Comparison of ENCODE assay signal across 28 mouse cellular contexts in the genomic region with DNA sequence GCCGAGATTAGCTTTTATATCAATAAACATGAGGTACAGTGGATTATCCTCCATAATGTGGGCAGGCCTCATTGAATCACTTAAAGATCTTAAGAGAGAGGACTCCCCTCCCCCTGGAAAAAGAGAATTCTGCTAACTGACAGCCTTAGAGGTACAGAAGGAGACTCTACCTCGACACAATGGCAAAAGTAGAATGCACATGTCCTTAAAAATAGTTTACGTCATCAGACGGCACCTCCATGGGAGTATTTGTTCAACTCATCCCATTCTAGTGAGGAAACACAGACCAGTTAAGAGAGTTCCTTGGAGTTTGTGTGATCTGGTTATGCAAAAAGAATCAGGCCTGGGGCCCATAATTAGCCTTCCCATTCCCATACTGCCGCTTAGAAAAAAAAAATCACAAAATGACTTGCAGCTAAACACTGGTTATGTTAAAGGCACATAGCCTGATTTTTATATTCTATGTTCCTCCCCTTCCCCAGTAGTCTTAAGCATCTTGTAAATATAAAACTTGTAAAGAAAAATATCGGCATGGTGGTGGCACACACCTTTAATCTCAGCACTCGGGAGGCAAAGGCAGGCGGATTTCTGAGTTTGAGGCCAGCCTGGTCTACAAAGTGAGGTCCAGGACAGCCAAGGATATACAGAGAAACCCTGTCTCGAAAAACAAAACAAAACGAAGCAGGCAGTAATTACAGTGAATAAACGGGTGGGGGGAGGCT. TPM values are rescaled to one million over a fixed set of nuclear protein-coding genes. Genes with fewer than 3 reads are reported as not detected.
A peak's percentile ranks its signal among the peaks of the same experiment; 100 is the strongest.
DNase-seq lines count a peak whose midpoint lies in the region; ATAC-seq and TF ChIP-seq lines count a peak whose summit lies in the region.
"Had no signal": no experiment of that assay in that cellular context is flagged by ENCODE, and none has a peak within 500 bp of the region (broad histone marks: within the 10 kb centered on the region; RNA-seq: fewer than 3 reads in every experiment).

No protein-coding gene starts in this region.

- WGBS in liver, embryonic 12.5 days (ENCODE audit: insufficient replicate concordance): 72% methylated on average over 11 of the region's 11 CpGs
- WGBS in liver, embryonic 11.5 days: 74% methylated on average over 11 of the region's 11 CpGs
- WGBS in liver, embryonic 15.5 days (ENCODE audit: insufficient replicate concordance): 71% methylated on average over 11 of the region's 11 CpGs
- WGBS in liver, postnatal 0 days (ENCODE audit: insufficient replicate concordance): 80% methylated on average over 11 of the region's 11 CpGs
- 68% methylated on average over 11 of the region's 11 CpGs for WGBS in kidney, embryonic 15.5 days

- no peak overlapping the region for H3K4me3 ChIP-seq in liver, embryonic 12.5 days
- no peak overlapping the region for H3K4me3 ChIP-seq in liver, embryonic 11.5 days (ENCODE audit: low read depth, low read length)
- no peak overlapping the region for H3K4me3 ChIP-seq in liver, embryonic 15.5 days (replicated peaks)
- no peak overlapping the region for H3K4me3 ChIP-seq in liver, postnatal 0 days (ENCODE audit: low read depth, low read length)
- H3K4me3 ChIP-seq in CH12.LX (replicated peaks in 1 of 3; ENCODE audit: low read depth in 2 of 3, low read length in 2 of 3, poor library complexity in 1 of 3): peak overlapping the region; percentile 57 to 98 (median 63)
- H3K4me3 ChIP-seq in MEL (ENCODE audit: control insufficient read depth in 1 of 2, insufficient read depth in 1 of 2, low read depth in 2 of 2, low read length in 2 of 2): no peak overlapping the region
- H3K4me3 ChIP-seq in kidney, embryonic 15.5 days (replicated peaks): no peak overlapping the region
- H3K4me3 ChIP-seq: embryonic facial prominence, embryonic 13.5 days; embryonic facial prominence, embryonic 15.5 days; erythroblast, embryonic 14.5 days; forebrain, embryonic 10.5 days; forebrain, embryonic 12.5 days had no signal

- TF ChIP-seq POLR2A in CH12.LX (IDR thresholded peaks at IDR 0.05; ENCODE audit: low read depth, low read length) (no peak), MEL (IDR thresholded peaks at IDR 0.05; ENCODE audit: control insufficient read depth in 1 of 2, insufficient read depth in 1 of 2, low read depth in 1 of 2, low read length in 2 of 2, poor library complexity in 1 of 2) (no peak)

- in situ Hi-C loops in CH12.LX (cut with MboI; ENCODE audit: low pct_ligation_motif_present, low pct_unique_long_range_greater_than_20kb, low sequenced_read_pairs): loop anchor here (5.0 kb wide), 1 partner anchor 47 kb away; no protein-coding TSS in a partner anchor

- dilution Hi-C loops in CH12.LX (cut with MboI; ENCODE audit: extremely low pct_ligation_motif_present, extremely low pct_unique_long_range_greater_than_20kb, low sequenced_read_pairs): no loop called here

- ATAC-seq in liver, embryonic 12.5 days: no peak
- no peak for ATAC-seq in liver, embryonic 11.5 days (replicated peaks; ENCODE audit: low FRiP score)
- no peak for ATAC-seq in liver, embryonic 15.5 days (ENCODE audit: insufficient read depth)
- ATAC-seq in liver, postnatal 0 days: no peak
- ATAC-seq in kidney, embryonic 15.5 days (replicated peaks; ENCODE audit: low FRiP score): no peak
- ATAC-seq: forebrain, embryonic 14.5 days; forebrain, embryonic 16.5 days had no signal

- H3K4me2 ChIP-seq in liver, embryonic 12.5 days: no peak overlapping the region
- no peak overlapping the region for H3K4me2 ChIP-seq in liver, embryonic 11.5 days
- H3K4me2 ChIP-seq in liver, embryonic 15.5 days: no peak overlapping the region
- no peak overlapping the region for H3K4me2 ChIP-seq in liver, postnatal 0 days (ENCODE audit: low read depth, low read length)
- H3K4me2 ChIP-seq in CH12.LX (ENCODE audit: insufficient read depth, low read depth, poor library complexity, severe bottlenecking): peak overlapping the region; percentile 85
- H3K4me2 ChIP-seq in kidney, embryonic 15.5 days: no peak overlapping the region
- H3K4me2 ChIP-seq: embryonic facial prominence, embryonic 13.5 days; embryonic facial prominence, embryonic 15.5 days; forebrain, embryonic 12.5 days had no signal

- H3K4me1 ChIP-seq in liver, embryonic 12.5 days: peaks cover 53% of the 10 kb centered on the region
- peaks cover 11% of the 10 kb centered on the region for H3K4me1 ChIP-seq in liver, embryonic 11.5 days (replicated peaks; ENCODE audit: control insufficient read depth, insufficient read depth, low read length)
- peaks cover 34% of the 10 kb centered on the region for H3K4me1 ChIP-seq in liver, embryonic 15.5 days (replicated peaks)
- peaks cover 23% of the 10 kb centered on the region for H3K4me1 ChIP-seq in liver, postnatal 0 days (ENCODE audit: insufficient read depth)
- H3K4me1 ChIP-seq in CH12.LX (ENCODE audit: control insufficient read depth in 1 of 2, insufficient read depth in 2 of 2) (peaks cover 10 to 30% of the 10 kb centered on the region in 2 experiments), MEL (ENCODE audit: control insufficient read depth in 1 of 2, insufficient read depth in 2 of 2, low read length in 2 of 2) (peaks cover 3 to 26% of the 10 kb centered on the region in 2 experiments)
- peaks cover 15% of the 10 kb centered on the region for H3K4me1 ChIP-seq in kidney, embryonic 15.5 days

- TF ChIP-seq RAD21 in CH12.LX (IDR thresholded peaks at IDR 0.05; ENCODE audit: low read depth, low read length): no peak
- no peak for TF ChIP-seq RAD21 in MEL (IDR thresholded peaks at IDR 0.05; ENCODE audit: low read depth, low read length)

- no peaks in the 10 kb centered on the region for H3K9me3 ChIP-seq in liver, embryonic 12.5 days (replicated peaks)
- no peaks in the 10 kb centered on the region for H3K9me3 ChIP-seq in liver, embryonic 11.5 days (ENCODE audit: control insufficient read depth, low read length)
- no peaks in the 10 kb centered on the region for H3K9me3 ChIP-seq in liver, embryonic 15.5 days (replicated peaks)
- no peaks in the 10 kb centered on the region for H3K9me3 ChIP-seq in liver, postnatal 0 days (ENCODE audit: low read length)
- no peaks in the 10 kb centered on the region for H3K9me3 ChIP-seq in CH12.LX (replicated peaks; ENCODE audit: low read length)
- no peaks in the 10 kb centered on the region for H3K9me3 ChIP-seq in MEL (replicated peaks; ENCODE audit: insufficient read depth, low read length)
- no peaks in the 10 kb centered on the region for H3K9me3 ChIP-seq in kidney, embryonic 15.5 days (replicated peaks)
- H3K9me3 ChIP-seq: embryonic facial prominence, embryonic 13.5 days; embryonic facial prominence, embryonic 15.5 days; forebrain, embryonic 10.5 days; forebrain, embryonic 12.5 days; G1E had no signal

- H3K79me2 ChIP-seq in CH12.LX (replicated peaks; ENCODE audit: control insufficient read depth, extremely low read depth, insufficient read depth, poor library complexity, severe bottlenecking) (peaks cover 62% of the 10 kb centered on the region), MEL (ENCODE audit: control insufficient read depth, insufficient read depth, low read length, poor library complexity) (peaks cover 13% of the 10 kb centered on the region)

- no peaks in the 10 kb centered on the region for H3K27me3 ChIP-seq in liver, embryonic 12.5 days (replicated peaks)
- no peaks in the 10 kb centered on the region for H3K27me3 ChIP-seq in liver, embryonic 11.5 days (replicated peaks; ENCODE audit: control insufficient read depth, insufficient read depth, low read length)
- no peaks in the 10 kb centered on the region; the same call in 1 of the 2 replicates for H3K27me3 ChIP-seq in liver, embryonic 15.5 days
- no peaks in the 10 kb centered on the region for H3K27me3 ChIP-seq in liver, postnatal 0 days (ENCODE audit: insufficient read depth, low read length)
- H3K27me3 ChIP-seq in CH12.LX (replicated peaks) (no peaks in the 10 kb centered on the region), MEL (ENCODE audit: control insufficient read depth in 1 of 2, insufficient read depth in 2 of 2, low read length in 2 of 2) (no peaks in the 10 kb centered on the region)
- H3K27me3 ChIP-seq in kidney, embryonic 15.5 days: no peaks in the 10 kb centered on the region
- H3K27me3 ChIP-seq: embryonic facial prominence, embryonic 13.5 days; embryonic facial prominence, embryonic 15.5 days; forebrain, embryonic 12.5 days had no signal

- peak overlapping the region; percentile 70; the same call in 1 of the 2 replicates for H3K27ac ChIP-seq in liver, embryonic 12.5 days
- H3K27ac ChIP-seq in liver, embryonic 11.5 days (ENCODE audit: low read depth, low read length): no peak overlapping the region
- 0 out of 2 replicates have a peak overlapping the region, but pooled peaks have one; percentile 16 for H3K27ac ChIP-seq in liver, embryonic 15.5 days (replicated peaks)
- H3K27ac ChIP-seq in liver, postnatal 0 days (ENCODE audit: low read depth): no peak overlapping the region
- H3K27ac ChIP-seq in CH12.LX (ENCODE audit: insufficient read depth, low read depth) (peak overlapping the region; percentile 92), MEL (ENCODE audit: control insufficient read depth, low read depth, low read length) (peak overlapping the region; percentile 66; the same call in 1 of the 2 replicates)
- no peak overlapping the region for H3K27ac ChIP-seq in kidney, embryonic 15.5 days
- H3K27ac ChIP-seq: embryonic facial prominence, embryonic 13.5 days; embryonic facial prominence, embryonic 15.5 days; forebrain, embryonic 10.5 days; forebrain, embryonic 12.5 days had no signal

- no peak for TF ChIP-seq EP300 in liver, postnatal 0 days (IDR thresholded peaks at IDR 0.05; ENCODE audit: low read depth)
- TF ChIP-seq EP300 in CH12.LX (IDR thresholded peaks at IDR 0.05; ENCODE audit: low read length) (no peak), MEL (IDR thresholded peaks at IDR 0.05; ENCODE audit: low read depth in 1 of 2, low read length in 2 of 2) (no peak)

- DNase-seq in liver, embryonic 11.5 days (ENCODE audit: low spot score): no peak
- no peak for DNase-seq in liver, postnatal 0 days
- no peak for DNase-seq in CH12.LX (ENCODE audit: extremely low read depth)
- no peak for DNase-seq in MEL (ENCODE audit: low read depth, low spot score)
- DNase-seq in left cerebral cortex, adult 11 months (ENCODE audit: low spot score): no peak
- DNase-seq: adrenal gland, adult 2 months; adrenal gland, postnatal 10 days; adrenal gland, postnatal 25 days; cerebellum, adult 11 months; cerebellum, adult 18-20 months; cerebellum, adult 8-10 months; cerebellum, adult 9-11 months; cerebellum, postnatal 14 days; cerebellum, postnatal 36 days; embryo, embryonic 11 days had no signal

- no peak for TF ChIP-seq CTCF in liver, postnatal 0 days (IDR thresholded peaks at IDR 0.05; ENCODE audit: low read depth)
- TF ChIP-seq CTCF in CH12.LX (conservative IDR thresholded peaks at IDR 0.05 in 1 of 2, IDR thresholded peaks at IDR 0.05 in 1 of 2; ENCODE audit: low read depth in 2 of 2, low read length in 2 of 2): no peak
- no peak for TF ChIP-seq CTCF in MEL (IDR thresholded peaks at IDR 0.05 in 2 of 3, conservative IDR thresholded peaks at IDR 0.05 in 1 of 3; ENCODE audit: control insufficient read depth in 1 of 3, insufficient read depth in 1 of 3, low read depth in 2 of 3, low read length in 3 of 3, poor library complexity in 1 of 3, severe bottlenecking in 1 of 3)

- H3K9ac ChIP-seq in liver, embryonic 12.5 days: no peak overlapping the region
- H3K9ac ChIP-seq in liver, embryonic 11.5 days (ENCODE audit: low read depth, low read length): no peak overlapping the region
- no peak overlapping the region for H3K9ac ChIP-seq in liver, embryonic 15.5 days
- H3K9ac ChIP-seq in liver, postnatal 0 days (replicated peaks): no peak overlapping the region
- peak overlapping the region; percentile 97 for H3K9ac ChIP-seq in CH12.LX (ENCODE audit: insufficient read depth, low read depth)
- H3K9ac ChIP-seq in MEL (ENCODE audit: control insufficient read depth, low read depth, low read length, poor library complexity, severe bottlenecking): no peak overlapping the region; the same call in 1 of the 2 replicates
- H3K9ac ChIP-seq in kidney, embryonic 15.5 days: no peak overlapping the region
- H3K9ac ChIP-seq: embryonic facial prominence, embryonic 13.5 days; embryonic facial prominence, embryonic 15.5 days; forebrain, embryonic 12.5 days had no signal

- peaks cover 8% of the 10 kb centered on the region for H3K36me3 ChIP-seq in liver, embryonic 12.5 days
- H3K36me3 ChIP-seq in liver, embryonic 11.5 days (ENCODE audit: control insufficient read depth, insufficient read depth, low read length): peaks cover 6% of the 10 kb centered on the region; the same call in 1 of the 2 replicates
- peaks cover 5% of the 10 kb centered on the region; the same call in 1 of the 2 replicates for H3K36me3 ChIP-seq in liver, embryonic 15.5 days (replicated peaks)
- H3K36me3 ChIP-seq in liver, postnatal 0 days (replicated peaks; ENCODE audit: insufficient read depth, low read length): no peaks in the 10 kb centered on the region
- H3K36me3 ChIP-seq in CH12.LX (replicated peaks in 1 of 2; ENCODE audit: control insufficient read depth in 1 of 2, insufficient read depth in 1 of 2, low read length in 1 of 2) (peaks cover 6 to 14% of the 10 kb centered on the region in 2 experiments), MEL (ENCODE audit: control insufficient read depth in 1 of 2, insufficient read depth in 2 of 2, low read length in 2 of 2) (peaks cover 0 to 22% of the 10 kb centered on the region in 2 experiments; a peak in 2 of 4 replicates)
- H3K36me3 ChIP-seq in kidney, embryonic 15.5 days: peaks cover 10% of the 10 kb centered on the region

RNA-seq across cellular contexts. Expression of a gene that starts 0.7 kb away (rescaled TPM):
- polyA plus RNA-seq in liver, embryonic 12.5 days (2016; fragmentation: Nextera tagmentation; extraction: Ambion mirVana): 0.12 and 0.19 TPM in 2 replicates
- polyA plus RNA-seq in liver, embryonic 11.5 days (2014; fragmentation: Nextera tagmentation; extraction: Ambion mirVana): 0.14 and 0.23 TPM in 2 replicates
- polyA plus RNA-seq in liver, embryonic 15.5 days (2015; fragmentation: Nextera tagmentation; extraction: Ambion mirVana): 0.21 and 0.28 TPM in 2 replicates
- polyA plus RNA-seq in liver, postnatal 0 days (2015; fragmentation: Nextera tagmentation; extraction: Ambion mirVana): 0.13 and 0.15 TPM in 2 replicates
- total RNA-seq in CH12.LX (2012; rRNA removed): 43.6 and 46.2 TPM in 2 replicates
- 54.3 and 57.8 TPM in 2 replicates for total RNA-seq in CH12.LX (2014; rRNA removed)
- 37.0 and 39.5 TPM in 2 replicates for polyA plus RNA-seq in CH12.LX (2012; ENCODE audit: insufficient read length, low read depth)
- 0.04 and 0.07 TPM in 2 replicates for total RNA-seq in MEL (2012; rRNA removed)
- under 1 TPM in 1 of 2 experiments, not detected in 1; 0.38 TPM for polyA plus RNA-seq in MEL (2012; ENCODE audit: insufficient read depth in 1 of 2, insufficient read length in 2 of 2, low read depth in 1 of 2, low replicate concordance in 2 of 2, missing spikeins in 1 of 2)
- polyA plus RNA-seq in kidney, embryonic 15.5 days (2015; fragmentation: Nextera tagmentation; extraction: Ambion mirVana): 0.29 and 0.50 TPM in 2 replicates
- polyA plus RNA-seq: adrenal gland, adult 2 months; erythroblast, embryonic 14.5 days had no signal

RNA-seq across cellular contexts. Expression of a gene that starts 2.2 kb away (rescaled TPM):
- 50.8 and 53.5 TPM in 2 replicates for polyA plus RNA-seq in liver, embryonic 12.5 days (2016; fragmentation: Nextera tagmentation; extraction: Ambion mirVana)
- 92.0 and 92.1 TPM in 2 replicates for polyA plus RNA-seq in liver, embryonic 11.5 days (2014; fragmentation: Nextera tagmentation; extraction: Ambion mirVana)
- 29.4 and 32.4 TPM in 2 replicates for polyA plus RNA-seq in liver, embryonic 15.5 days (2015; fragmentation: Nextera tagmentation; extraction: Ambion mirVana)
- 17.9 and 22.2 TPM in 2 replicates for polyA plus RNA-seq in liver, postnatal 0 days (2015; fragmentation: Nextera tagmentation; extraction: Ambion mirVana)
- total RNA-seq in CH12.LX (2012; rRNA removed) (47.3 and 67.7 TPM in 2 replicates), CH12.LX (2014; rRNA removed) (44.9 and 45.3 TPM in 2 replicates), MEL (2012; rRNA removed) (20.1 and 24.8 TPM in 2 replicates)
- polyA plus RNA-seq in CH12.LX (2012; ENCODE audit: insufficient read length, low read depth) (82.9 and 93.2 TPM in 2 replicates), MEL (2012; ENCODE audit: insufficient read depth in 1 of 2, insufficient read length in 2 of 2, low read depth in 1 of 2, low replicate concordance in 2 of 2, missing spikeins in 1 of 2) (10 to 100 TPM in 1 of 2 experiments, not detected in 1; 86.7 TPM)
- 93.2 and 102 TPM in 2 replicates for polyA plus RNA-seq in kidney, embryonic 15.5 days (2015; fragmentation: Nextera tagmentation; extraction: Ambion mirVana)

RNA-seq across cellular contexts. Expression of a gene that starts 21.7 kb away (rescaled TPM):
- 3.4 TPM in 2 replicates for polyA plus RNA-seq in liver, embryonic 12.5 days (2016; fragmentation: Nextera tagmentation; extraction: Ambion mirVana)
- polyA plus RNA-seq in liver, embryonic 11.5 days (2014; fragmentation: Nextera tagmentation; extraction: Ambion mirVana): 0.79 and 1.4 TPM in 2 replicates
- polyA plus RNA-seq in liver, embryonic 15.5 days (2015; fragmentation: Nextera tagmentation; extraction: Ambion mirVana): 27.2 and 30.5 TPM in 2 replicates
- polyA plus RNA-seq in liver, postnatal 0 days (2015; fragmentation: Nextera tagmentation; extraction: Ambion mirVana): 49.8 and 55.8 TPM in 2 replicates
- total RNA-seq in CH12.LX (2012; rRNA removed) (20.6 and 27.9 TPM in 2 replicates), CH12.LX (2014; rRNA removed) (12.3 and 14.3 TPM in 2 replicates), MEL (2012; rRNA removed) (not detected in 2 replicates)
- polyA plus RNA-seq in CH12.LX (2012; ENCODE audit: insufficient read length, low read depth) (9.3 and 11.0 TPM in 2 replicates), MEL (2012; ENCODE audit: insufficient read depth in 1 of 2, insufficient read length in 2 of 2, low read depth in 1 of 2, low replicate concordance in 2 of 2, missing spikeins in 1 of 2) (under 1 TPM in 1 of 2 experiments, not detected in 1; 0.04 TPM)
- 3.9 and 4.2 TPM in 2 replicates for polyA plus RNA-seq in kidney, embryonic 15.5 days (2015; fragmentation: Nextera tagmentation; extraction: Ambion mirVana)
- total RNA-seq: common myeloid progenitor, adult 5-6 weeks had no signal
- polyA plus RNA-seq: embryonic facial prominence, embryonic 11.5 days; erythroblast, embryonic 14.5 days; forebrain, embryonic 10.5 days; G1E had no signal

Comparison
In these comparisons a context has a peak if more than half of its experiments do, and no peak if none do; other contexts are left out.
1. H3K27ac ChIP-seq: peak in liver, embryonic 12.5 days (single experiment), liver, embryonic 15.5 days (single experiment), CH12.LX (single experiment) and MEL (single experiment); none in liver, embryonic 11.5 days (single experiment), liver, postnatal 0 days (single experiment) and kidney, embryonic 15.5 days (single experiment).
2. H3K4me3 ChIP-seq: peak in CH12.LX (3 of 3); none in liver, embryonic 12.5 days (single experiment), liver, embryonic 11.5 days (single experiment), liver, embryonic 15.5 days (single experiment), liver, postnatal 0 days (single experiment), MEL (0 of 2) and kidney, embryonic 15.5 days (single experiment).
3. RNA of a gene that starts 0.7 kb away (polyA plus RNA-seq): 37.0 to 39.5 TPM in CH12.LX; 0.38 TPM in MEL, 0.29 to 0.50 TPM in kidney, embryonic 15.5 days, 0.21 to 0.28 TPM in liver, embryonic 15.5 days, 0.14 to 0.23 TPM in liver, embryonic 11.5 days, 0.12 to 0.19 TPM in liver, embryonic 12.5 days and 0.13 to 0.15 TPM in liver, postnatal 0 days; every median in the first group is over 10 times any median in the second.